Mouse (Mus musculus): ENCODE measurements around the gene Irs2.

The Irs2 gene

GRCm38 (mm10) chr8:11008379-11008775 lies at the start of gene Irs2:
Irs2 (minus strand) TSS chr8:11008458.
- DNase-seq: no peak

- DNase-seq: no peak
Observed at GRCm38 (mm10) chr8:11056665-11057064, 48.4 kb upstream of the Irs2 start.

- DNase-seq: no peak
Observed at GRCm38 (mm10) chr8:11056175-11056563, 47.9 kb upstream of the Irs2 start.

- peak; percentile 20 for DNase-seq
Observed at GRCm38 (mm10) chr8:11055557-11056174, 47.4 kb upstream of the Irs2 start.

- DNase-seq: no peak
Observed at GRCm38 (mm10) chr8:11049835-11050234, 41.6 kb upstream of the Irs2 start.

- DNase-seq: no peak
Observed at GRCm38 (mm10) chr8:11047812-11048211, 39.6 kb upstream of the Irs2 start.

GRCm38 (mm10) chr8:11044660-11045059 lies 36.4 kb upstream of the Irs2 start:
- DNase-seq: no peak

- no peak for DNase-seq
Observed at GRCm38 (mm10) chr8:11043591-11043990, 35.3 kb upstream of the Irs2 start.

- DNase-seq: no peak
Observed at GRCm38 (mm10) chr8:11042872-11043587, 34.8 kb upstream of the Irs2 start.

GRCm38 (mm10) chr8:11040088-11040487 lies 31.8 kb upstream of the Irs2 start:
- DNase-seq: no peak

GRCm38 (mm10) chr8:11038788-11039187 lies 30.5 kb upstream of the Irs2 start:
- no peak for DNase-seq

- no peak for DNase-seq
Observed at GRCm38 (mm10) chr8:11038367-11038766, 30.1 kb upstream of the Irs2 start.

GRCm38 (mm10) chr8:11036790-11037189 lies 28.5 kb upstream of the Irs2 start:
- no peak for DNase-seq

- peak; percentile 54 for DNase-seq
Observed at GRCm38 (mm10) chr8:11035628-11036416, 27.6 kb upstream of the Irs2 start.

- DNase-seq: no peak
Observed at GRCm38 (mm10) chr8:11024871-11025270, 16.6 kb upstream of the Irs2 start.

- DNase-seq: no peak
Observed at GRCm38 (mm10) chr8:11020949-11021572, 12.8 kb upstream of the Irs2 start.

GRCm38 (mm10) chr8:11015622-11016021 lies 7.4 kb upstream of the Irs2 start:
- no peak for DNase-seq

GRCm38 (mm10) chr8:11013258-11013657 lies 5.0 kb upstream of the Irs2 start:
- DNase-seq: peak; percentile 77

- DNase-seq: peak; percentile 18
Observed at GRCm38 (mm10) chr8:11011787-11012485, 3.7 kb upstream of the Irs2 start.

- DNase-seq: peak; percentile 70
Observed at GRCm38 (mm10) chr8:11010913-11011605, 2.8 kb upstream of the Irs2 start.

- DNase-seq: no peak
Observed at GRCm38 (mm10) chr8:11010398-11010797, 2.1 kb upstream of the Irs2 start.
